Mouse (Mus musculus) CH12.LX (cell line): ENCODE measurements around the gene Lig4. TPM values are rescaled to one million over a fixed set of nuclear protein-coding genes. Genes with fewer than 3 reads are reported as not detected.

ENCODE experiments used
- DNase-seq: peaks from one replicate; pipeline ENCODE4 v3.0.0-alpha.2; 2013; ENCODE audit errors: extremely low read depth
- H3K27ac ChIP-seq: 2 replicates; pipeline ENCODE4 v1.5.1; 2012; ENCODE audit warnings: low read depth, mild to moderate bottlenecking, control low read depth, moderate library complexity; ENCODE audit not compliant: insufficient read depth
- H3K27me3 ChIP-seq: replicated peaks from 2 replicates; pipeline ENCODE3; 2012; ENCODE audit warnings: inconsistent platforms
- H3K36me3 ChIP-seq, 2 experiments: replicated peaks in 1 of 2; 2 replicates each; pipeline versions ENCODE3 to v1.6.1; 2012; ENCODE audit warnings: inconsistent platforms in 1 of 2, low read length in 1 of 2, mild to moderate bottlenecking in 1 of 2, mixed read lengths in 1 of 2, moderate library complexity in 1 of 2; ENCODE audit not compliant: control insufficient read depth in 1 of 2, insufficient read depth in 1 of 2
- H3K4me1 ChIP-seq, 2 experiments: 2 replicates each; pipeline ENCODE4 v1.6.1; 2012; ENCODE audit warnings: inconsistent platforms in 1 of 2, moderate library complexity in 1 of 2; ENCODE audit not compliant: insufficient read depth in 2 of 2, control insufficient read depth in 1 of 2
- H3K4me2 ChIP-seq: 2 replicates; pipeline ENCODE4 v1.6.1; 2012; ENCODE audit warnings: low read depth, mild to moderate bottlenecking, control low read depth; ENCODE audit not compliant: poor library complexity, insufficient read depth, severe bottlenecking
- H3K4me3 ChIP-seq, 3 experiments: fragments of 150-350 bp in 1 of 3; sonication (generic) in 1 of 3; replicated peaks in 1 of 3; 2 replicates each; pipeline versions ENCODE3 to v1.5.1; 2011 to 2012; ENCODE audit warnings: low read depth in 2 of 3, low read length in 2 of 3, mild to moderate bottlenecking in 2 of 3, moderate library complexity in 2 of 3, control low read depth in 1 of 3, improper control_type of control experiment in 1 of 3, inconsistent platforms in 1 of 3, mixed read lengths in 1 of 3; ENCODE audit not compliant: poor library complexity in 1 of 3
- H3K79me2 ChIP-seq: replicated peaks from 2 replicates; pipeline ENCODE4 v1.6.1; 2012; ENCODE audit warnings: mild to moderate bottlenecking, moderate library complexity; ENCODE audit not compliant: control insufficient read depth, poor library complexity, insufficient read depth, severe bottlenecking; ENCODE audit errors: extremely low read depth
- H3K9ac ChIP-seq: 2 replicates; pipeline ENCODE4 v1.6.1; 2012; ENCODE audit warnings: low read depth, mild to moderate bottlenecking, control low read depth, moderate library complexity; ENCODE audit not compliant: insufficient read depth
- H3K9me3 ChIP-seq: replicated peaks from 2 replicates; pipeline ENCODE3; 2012; ENCODE audit warnings: low read length, inconsistent platforms, mixed read lengths
- BHLHE40 ChIP-seq: IDR thresholded peaks from 2 replicates; pipeline ENCODE4 v1.6.1; 2011; ENCODE audit warnings: mild to moderate bottlenecking, low read depth, low read length, improper control_type of control experiment
- E2F4 ChIP-seq: IDR thresholded peaks from 2 replicates; pipeline ENCODE4 v1.6.1; 2011; ENCODE audit warnings: low read depth, low read length, improper control_type of control experiment; ENCODE audit not compliant: insufficient replicate concordance
- ELF1 ChIP-seq: IDR thresholded peaks from 2 replicates; pipeline ENCODE4 v1.6.1; 2014; ENCODE audit warnings: low read depth, mild to moderate bottlenecking, inconsistent platforms, low read length, improper control_type of control experiment
- EP300 ChIP-seq: IDR thresholded peaks from 2 replicates; pipeline ENCODE4 v1.6.1; 2011; ENCODE audit warnings: low read length, improper control_type of control experiment
- ETS1 ChIP-seq: conservative IDR thresholded peaks from 2 replicates; pipeline ENCODE4 v1.6.1; 2012; ENCODE audit warnings: low read depth, mild to moderate bottlenecking, inconsistent platforms, low read length, improper control_type of control experiment, moderate library complexity
- GABPA ChIP-seq: IDR thresholded peaks from 2 replicates; pipeline ENCODE4 v1.6.1; 2012; ENCODE audit warnings: low read depth, low read length, improper control_type of control experiment, inconsistent platforms; ENCODE audit not compliant: insufficient replicate concordance
- JUN ChIP-seq: IDR thresholded peaks from 2 replicates; pipeline ENCODE4 v1.6.1; 2011; ENCODE audit warnings: low read depth, mild to moderate bottlenecking, low read length, improper control_type of control experiment, moderate library complexity; ENCODE audit not compliant: insufficient read depth
- MAFK ChIP-seq: IDR thresholded peaks from 2 replicates; pipeline ENCODE4 v1.6.1; 2011; ENCODE audit warnings: low read length, improper control_type of control experiment; ENCODE audit not compliant: insufficient replicate concordance
- MEF2A ChIP-seq: IDR thresholded peaks from 2 replicates; pipeline ENCODE4 v1.6.1; 2014; ENCODE audit warnings: low read depth, mild to moderate bottlenecking, inconsistent platforms, low read length, improper control_type of control experiment, borderline replicate concordance
- MXI1 ChIP-seq: IDR thresholded peaks from 2 replicates; pipeline ENCODE4 v1.6.1; 2011; ENCODE audit warnings: mild to moderate bottlenecking, low read depth, low read length, improper control_type of control experiment
- PAX5 ChIP-seq: IDR thresholded peaks from 2 replicates; pipeline ENCODE4 v1.6.1; 2012; ENCODE audit warnings: low read length, inconsistent platforms, mixed read lengths
- RCOR1 ChIP-seq: conservative IDR thresholded peaks from 2 replicates; pipeline ENCODE4 v1.6.1; 2012; ENCODE audit warnings: low read depth, mild to moderate bottlenecking, inconsistent platforms, low read length, improper control_type of control experiment
- SMC3 ChIP-seq: IDR thresholded peaks from 2 replicates; pipeline ENCODE4 v1.6.1; 2011; ENCODE audit warnings: low read depth, low read length, improper control_type of control experiment
- TBP ChIP-seq: conservative IDR thresholded peaks from 2 replicates; pipeline ENCODE4 v1.6.1; 2011; ENCODE audit warnings: low read depth, low read length, improper control_type of control experiment
- TCF12 ChIP-seq: IDR thresholded peaks from 2 replicates; pipeline ENCODE4 v1.6.1; 2014; ENCODE audit warnings: low read depth, mild to moderate bottlenecking, inconsistent platforms, low read length, improper control_type of control experiment
- USF1 ChIP-seq: IDR thresholded peaks from 2 replicates; pipeline ENCODE4 v1.6.1; 2014; ENCODE audit warnings: low read depth, mild to moderate bottlenecking, inconsistent platforms, low read length, improper control_type of control experiment
- USF2 ChIP-seq: conservative IDR thresholded peaks from 2 replicates; pipeline ENCODE4 v1.6.1; 2011; ENCODE audit warnings: low read depth, low read length, improper control_type of control experiment
- ZC3H11A ChIP-seq: IDR thresholded peaks from 2 replicates; pipeline ENCODE4 v1.6.1; 2012; ENCODE audit warnings: low read depth, mild to moderate bottlenecking, inconsistent platforms, low read length, improper control_type of control experiment
- ZNF384 ChIP-seq: IDR thresholded peaks from 2 replicates; pipeline ENCODE4 v1.6.1; 2012; ENCODE audit warnings: low read depth, low read length, improper control_type of control experiment, inconsistent platforms
- dilution Hi-C: fragments of 300-500 bp; cut with MboI; formaldehyde crosslinking; loops from 2 replicates; pipeline ENCODE4 v1.14.3; 2020; ENCODE audit warnings: low sequenced_read_pairs; ENCODE audit not compliant: extremely low pct_unique_long_range_greater_than_20kb, extremely low pct_ligation_motif_present
- in situ Hi-C: fragments of 300-500 bp; cut with MboI; formaldehyde crosslinking; loops from 3 replicates; pipeline ENCODE4 v1.14.3; 2019; ENCODE audit warnings: low sequenced_read_pairs, low pct_ligation_motif_present, low pct_unique_long_range_greater_than_20kb, mixed read lengths
- polyA plus RNA-seq: library from polyadenylated mRNA; unstranded; fragments of >175 nt; gene quantifications from 2 replicates; pipeline ENCODE4 v1.2.1, GENCODE M21; 2012; ENCODE audit warnings: low read depth; ENCODE audit not compliant: insufficient read length
- total RNA-seq, 2 experiments: library from RNA; depleted of rRNA; stranded (reverse); fragments of 300-350 nt in 1 of 2; fragments of >200 nt in 1 of 2; gene quantifications; 2 replicates each; pipeline ENCODE4 v1.2.3; 2012 to 2014

Lig4 gene
- total and polyA plus RNA-seq, 3 experiments = 1.7 to 7.1 (median 3.2) TPM

DNA sequence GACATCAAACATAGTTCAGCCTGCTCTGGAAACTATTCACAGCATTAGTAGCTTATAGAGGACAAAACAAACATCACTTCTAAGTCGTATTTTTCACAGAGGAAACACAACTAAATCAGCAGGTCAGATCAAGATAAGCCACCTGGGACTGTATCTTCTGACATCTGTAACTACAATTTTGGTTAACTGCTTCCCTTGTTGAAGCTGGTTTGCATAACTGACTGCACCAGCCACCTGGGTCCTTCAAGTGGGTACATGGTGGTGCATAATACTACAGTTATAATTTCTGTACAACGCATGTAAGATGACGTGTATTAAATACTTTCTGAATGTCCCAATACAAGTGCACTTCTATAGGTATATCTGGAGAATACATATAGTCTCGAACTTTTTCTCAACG is 2.2 kb downstream of the Lig4 start:
- in situ Hi-C loops = loop anchor here (25.0 kb wide), 1 partner anchor 337 kb away; no protein-coding TSS in a partner anchor
- peaks cover 5 to 34% of the 10 kb centered on the region in 2 experiments; a peak in 3 of 4 replicates for H3K4me1 ChIP-seq
- H3K9me3 ChIP-seq = no peaks in the 10 kb centered on the region
- H3K9ac ChIP-seq = peak overlapping the region; percentile 33
- H3K27ac ChIP-seq = no peak overlapping the region
- TF ChIP-seq JUN (no peak), USF2 (no peak), EP300 (peak; percentile 45), ETS1 (0 out of 2 replicates have a peak, but pooled peaks have one; percentile 13), ZNF384 (no peak), MAFK (no peak), ELF1 (no peak), TCF12 (0 out of 2 replicates have a peak, but pooled peaks have one; percentile 29)
- peaks cover 13 to 30% of the 10 kb centered on the region in 2 experiments for H3K36me3 ChIP-seq
- H3K4me3 ChIP-seq = peak overlapping the region in 2 of 3 experiments; percentile 80 to 90
- dilution Hi-C loops = no loop called here
- peaks cover 25% of the 10 kb centered on the region for H3K79me2 ChIP-seq
- peak overlapping the region; percentile 45; the same call in 1 of the 2 replicates for H3K4me2 ChIP-seq
- no peaks in the 10 kb centered on the region for H3K27me3 ChIP-seq
- peak; percentile 39 for DNase-seq

DNA sequence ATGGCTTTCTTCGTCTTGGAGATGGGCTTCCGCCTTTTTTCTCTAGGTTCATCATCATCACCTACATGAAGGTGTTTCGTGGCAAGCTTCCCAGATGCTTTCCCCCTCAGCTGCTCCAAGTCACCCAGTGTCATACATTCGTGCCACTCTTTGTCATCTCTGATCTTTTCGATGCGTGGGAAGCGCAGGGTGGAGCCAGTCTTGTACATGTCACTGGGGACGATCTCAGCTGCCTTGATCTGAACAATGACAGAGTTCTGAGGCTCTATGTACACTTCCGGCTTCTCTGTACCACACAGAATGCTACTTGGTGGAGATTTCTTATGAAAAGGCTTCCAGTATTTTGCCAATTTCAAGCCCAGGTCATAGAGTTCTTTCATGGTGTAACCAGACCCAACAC is 5.6 kb downstream of the Lig4 start:
- peaks cover 0 to 16% of the 10 kb centered on the region in 2 experiments; a peak in 1 of 4 replicates for H3K4me1 ChIP-seq
- no peak overlapping the region for H3K27ac ChIP-seq
- no peak for TF ChIP-seq JUN
- TF ChIP-seq SMC3 = no peak
- no peak for TF ChIP-seq PAX5
- no peak for TF ChIP-seq MEF2A
- TF ChIP-seq E2F4 = no peak
- TF ChIP-seq RCOR1 = no peak
- TF ChIP-seq MXI1 = no peak
- TF ChIP-seq BHLHE40 = no peak
- TF ChIP-seq USF1 = no peak
- TF ChIP-seq ZC3H11A = no peak
- TF ChIP-seq USF2 = no peak
- TF ChIP-seq GABPA = no peak
- no peak for TF ChIP-seq TBP
- no peak overlapping the region for H3K4me2 ChIP-seq
- DNase-seq = no peak
- in situ Hi-C loops (no loop called here), dilution Hi-C loops (no loop called here)
- no peaks in the 10 kb centered on the region for H3K79me2 ChIP-seq
- peaks cover 13 to 41% of the 10 kb centered on the region in 2 experiments for H3K36me3 ChIP-seq
- no peak overlapping the region for H3K4me3 ChIP-seq
- no peak overlapping the region for H3K9ac ChIP-seq
- H3K27me3 ChIP-seq = no peaks in the 10 kb centered on the region
- H3K9me3 ChIP-seq = no peaks in the 10 kb centered on the region
